Mouse (Mus musculus) thymus, postnatal 0 days (tissue): ENCODE results near the gene Atxn1. TPM values are rescaled to one million over a fixed set of nuclear protein-coding genes. Genes with fewer than 3 reads are reported as not detected.

Experiments used
- DNase-seq: peaks from one replicate; pipeline ENCODE4 v3.0.0-alpha.2; 2015; ENCODE audit warnings: low spot score
- polyA plus RNA-seq: library from polyadenylated mRNA; unstranded; fragments of >200 nt; fragmentation: Nextera tagmentation; extraction: Ambion mirVana; gene quantifications from 2 replicates; pipeline ENCODE4 v1.2.1, GENCODE M21; 2015

Gene Atxn1
- polyA plus RNA-seq, 1 experiment from 2014 or later = 6.3 TPM

- DNase-seq = no peak
These were observed 32.9 kb downstream of the Atxn1 start for GRCm38 (mm10) chr13:45931891-45932290.

- no peak for DNase-seq
These were observed 33.6 kb downstream of the Atxn1 start for GRCm38 (mm10) chr13:45931215-45931614.

- DNase-seq = no peak
These were observed 35.1 kb downstream of the Atxn1 start for GRCm38 (mm10) chr13:45929744-45930143.

- DNase-seq = no peak
These were observed 39.5 kb downstream of the Atxn1 start for GRCm38 (mm10) chr13:45925294-45925693.

GRCm38 (mm10) chr13:45924555-45924954 lies 40.3 kb downstream of the Atxn1 start:
- DNase-seq = peak; percentile 53

GRCm38 (mm10) chr13:45923086-45923485 lies 41.7 kb downstream of the Atxn1 start:
- DNase-seq = no peak

- DNase-seq = peak; percentile 83
These were observed 42.3 kb downstream of the Atxn1 start for GRCm38 (mm10) chr13:45922467-45922866.

GRCm38 (mm10) chr13:45918956-45919711 lies 45.7 kb downstream of the Atxn1 start:
- DNase-seq = no peak

GRCm38 (mm10) chr13:45918006-45918380 lies 46.8 kb downstream of the Atxn1 start:
- DNase-seq = no peak

- DNase-seq = no peak
These were observed 47.5 kb downstream of the Atxn1 start for GRCm38 (mm10) chr13:45917058-45918005.

- DNase-seq = no peak
These were observed 48.9 kb downstream of the Atxn1 start for GRCm38 (mm10) chr13:45915921-45916320.

GRCm38 (mm10) chr13:45915026-45915425 lies 49.8 kb downstream of the Atxn1 start:
- DNase-seq = no peak

GRCm38 (mm10) chr13:45914117-45914516 lies 50.7 kb downstream of the Atxn1 start:
- DNase-seq = no peak

GRCm38 (mm10) chr13:45911848-45912247 lies 53.0 kb downstream of the Atxn1 start:
- no peak for DNase-seq

- DNase-seq = no peak
These were observed 53.7 kb downstream of the Atxn1 start for GRCm38 (mm10) chr13:45911069-45911468.

- DNase-seq = no peak
These were observed 54.5 kb downstream of the Atxn1 start for GRCm38 (mm10) chr13:45910348-45910747.

- no peak for DNase-seq
These were observed 57.6 kb downstream of the Atxn1 start for GRCm38 (mm10) chr13:45907181-45907691.

GRCm38 (mm10) chr13:45906438-45907166 lies 58.2 kb downstream of the Atxn1 start:
- DNase-seq = peak; percentile 69

- DNase-seq = no peak
These were observed 59.9 kb downstream of the Atxn1 start for GRCm38 (mm10) chr13:45904955-45905354.

GRCm38 (mm10) chr13:45904456-45904855 lies 60.4 kb downstream of the Atxn1 start:
- no peak for DNase-seq

GRCm38 (mm10) chr13:45903519-45904274 lies 61.1 kb downstream of the Atxn1 start:
- DNase-seq = peak; percentile 23
